Mouse (Mus musculus) stomach, embryonic 14.5 days (tissue): ENCODE data around the gene Unk. TPM values are rescaled to one million over a fixed set of nuclear protein-coding genes. Genes with fewer than 3 reads are reported as not detected.

Experiments
- ATAC-seq: fragments of 200-750 bp; cut with Nextera tagmentation; 2 replicates; pipeline ENCODE4 v1.8.0; 2017; ENCODE audit warnings: low read depth, moderate TSS enrichment; ENCODE audit not compliant: insufficient number of reproducible peaks, insufficient read depth, low FRiP score
- H3K27ac ChIP-seq: fragments of 300-500 bp; sonication (generic); 2 replicates; pipeline ENCODE4 v1.5.1; 2014; ENCODE audit warnings: mild to moderate bottlenecking, low read length, moderate library complexity, mixed read lengths
- H3K27me3 ChIP-seq: fragments of 300-500 bp; sonication (generic); 2 replicates; pipeline ENCODE4 v1.6.1; 2014; ENCODE audit warnings: low read length, control low read depth, mixed read lengths; ENCODE audit not compliant: control insufficient read depth, insufficient read depth
- H3K36me3 ChIP-seq: fragments of 300-500 bp; sonication (generic); 2 replicates; pipeline ENCODE4 v1.6.1; 2014; ENCODE audit warnings: mild to moderate bottlenecking, control low read depth, low read length, moderate library complexity, mixed read lengths; ENCODE audit not compliant: control insufficient read depth, insufficient read depth
- H3K4me1 ChIP-seq: fragments of 300-500 bp; sonication (generic); 2 replicates; pipeline ENCODE4 v1.6.1; 2014; ENCODE audit warnings: low read length, control low read depth, mixed read lengths; ENCODE audit not compliant: control insufficient read depth, insufficient read depth
- H3K4me2 ChIP-seq: fragments of 300-500 bp; sonication (generic); replicated peaks from 2 replicates; pipeline ENCODE4 v1.6.1; 2014; ENCODE audit warnings: low read depth, low read length, control low read depth
- H3K4me3 ChIP-seq: fragments of 300-500 bp; sonication (generic); 2 replicates; pipeline ENCODE4 v1.5.1; 2014; ENCODE audit warnings: low read depth, low read length, control low read depth
- H3K9ac ChIP-seq: fragments of 300-500 bp; sonication (generic); replicated peaks from 2 replicates; pipeline ENCODE4 v1.6.1; 2014; ENCODE audit warnings: low read depth, mild to moderate bottlenecking, control low read depth, low read length, moderate library complexity, mixed read lengths
- H3K9me3 ChIP-seq: fragments of 300-500 bp; sonication (generic); 2 replicates; pipeline ENCODE4 v1.6.1; 2016; ENCODE audit warnings: low read depth, low read length, control low read depth; ENCODE audit not compliant: control insufficient read depth
- WGBS: fragments of 180-500 bp; shearing (Covaris S2); extraction: QIAGEN DNeasy Blood & Tissue Kit; methylation state at CpG from one replicate; pipeline ENCODE4 v1.1.7; 2014; 5-methylcytosine and 5-hydroxymethylcytosine counted together
- polyA plus RNA-seq: library from polyadenylated mRNA; unstranded; fragments of >200 nt; fragmentation: Nextera tagmentation; extraction: Ambion mirVana; gene quantifications from 2 replicates; pipeline ENCODE4 v1.2.1, GENCODE M21; 2014

The Unk gene
- polyA plus RNA-seq, 1 experiment from 2014 or later, result 31.6 TPM

- no peak overlapping the region for H3K4me2 ChIP-seq
- no peaks in the 10 kb centered on the region for H3K9me3 ChIP-seq
- peak overlapping the region; percentile 86 for H3K27ac ChIP-seq
- H3K27me3 ChIP-seq, result peaks cover 17% of the 10 kb centered on the region
- H3K9ac ChIP-seq, result no peak overlapping the region
- H3K4me1 ChIP-seq, result peaks cover 84% of the 10 kb centered on the region
- peak; percentile 78 for ATAC-seq
- no peaks in the 10 kb centered on the region for H3K36me3 ChIP-seq
- 32% methylated on average over 14 of the region's 14 CpGs for WGBS
- no peak overlapping the region for H3K4me3 ChIP-seq
Observed at GRCm38 (mm10) chr11:116104006-116104646, 74.0 kb downstream of the Unk start.

- 81% methylated on average over 2 of the region's 2 CpGs for WGBS
- Histone ChIP-seq H3K9me3 (no peaks in the 10 kb centered on the region), H3K4me2 (no peak overlapping the region), H3K4me1 (peaks cover 82% of the 10 kb centered on the region), H3K36me3 (no peaks in the 10 kb centered on the region), H3K27me3 (peaks cover 17% of the 10 kb centered on the region), H3K9ac (no peak overlapping the region), H3K27ac (no peak overlapping the region; the same call in 1 of the 2 replicates), H3K4me3 (no peak overlapping the region)
- ATAC-seq, result no peak
Observed at GRCm38 (mm10) chr11:116105065-116105464, 74.9 kb downstream of the Unk start.

- H3K9me3 ChIP-seq, result no peaks in the 10 kb centered on the region
- H3K27me3 ChIP-seq, result peaks cover 17% of the 10 kb centered on the region
- H3K4me2 ChIP-seq, result peak overlapping the region; percentile 32
- H3K36me3 ChIP-seq, result no peaks in the 10 kb centered on the region
- no peak overlapping the region for H3K4me3 ChIP-seq
- 0 out of 2 replicates have a peak, but pooled peaks have one; percentile 14 for ATAC-seq
- peaks cover 73% of the 10 kb centered on the region for H3K4me1 ChIP-seq
- H3K27ac ChIP-seq, result peak overlapping the region; percentile 15; the same call in 1 of the 2 replicates
- 0 out of 2 replicates have a peak overlapping the region, but pooled peaks have one; percentile 18 for H3K9ac ChIP-seq
- 25% methylated on average over 32 of the region's 32 CpGs for WGBS
Observed at GRCm38 (mm10) chr11:116106154-116106962, 76.2 kb downstream of the Unk start.

- Histone ChIP-seq H3K36me3 (no peaks in the 10 kb centered on the region), H3K27me3 (peaks cover 17% of the 10 kb centered on the region), H3K4me3 (no peak overlapping the region), H3K4me1 (peaks cover 65% of the 10 kb centered on the region), H3K9ac (no peak overlapping the region), H3K4me2 (peak overlapping the region; percentile 66), H3K27ac (no peak overlapping the region), H3K9me3 (no peaks in the 10 kb centered on the region)
- no peak for ATAC-seq
- WGBS, result 39% methylated on average over 14 of the region's 14 CpGs
Observed at GRCm38 (mm10) chr11:116106963-116107776, 77.0 kb downstream of the Unk start.

GRCm38 (mm10) chr11:116107777-116108285, 77.7 kb downstream of the Unk start:
- no peak overlapping the region for H3K27ac ChIP-seq
- no peak overlapping the region for H3K9ac ChIP-seq
- H3K27me3 ChIP-seq, result peaks cover 17% of the 10 kb centered on the region
- peak overlapping the region; percentile 66 for H3K4me2 ChIP-seq
- H3K9me3 ChIP-seq, result no peaks in the 10 kb centered on the region
- peak overlapping the region; percentile 52; the same call in 1 of the 2 replicates for H3K4me3 ChIP-seq
- ATAC-seq, result no peak
- H3K36me3 ChIP-seq, result no peaks in the 10 kb centered on the region
- 36% methylated on average over 19 of the region's 19 CpGs for WGBS
- H3K4me1 ChIP-seq, result peaks cover 60% of the 10 kb centered on the region

- no peaks in the 10 kb centered on the region for H3K9me3 ChIP-seq
- H3K27me3 ChIP-seq, result peaks cover 17% of the 10 kb centered on the region
- 11% methylated on average over 23 of the region's 23 CpGs for WGBS
- H3K36me3 ChIP-seq, result no peaks in the 10 kb centered on the region
- ATAC-seq, result no peak
- peaks cover 52% of the 10 kb centered on the region for H3K4me1 ChIP-seq
- peak overlapping the region; percentile 52 for H3K4me3 ChIP-seq
- 0 out of 2 replicates have a peak overlapping the region, but pooled peaks have one; percentile 14 for H3K9ac ChIP-seq
- H3K27ac ChIP-seq, result no peak overlapping the region
- H3K4me2 ChIP-seq, result peak overlapping the region; percentile 66
Observed at GRCm38 (mm10) chr11:116108464-116109137, 78.5 kb downstream of the Unk start.

GRCm38 (mm10) chr11:116109441-116110081, 79.4 kb downstream of the Unk start:
- H3K36me3 ChIP-seq, result no peaks in the 10 kb centered on the region
- peaks cover 42% of the 10 kb centered on the region for H3K4me1 ChIP-seq
- H3K27me3 ChIP-seq, result peaks cover 17% of the 10 kb centered on the region
- peak overlapping the region; percentile 36; the same call in 1 of the 2 replicates for H3K9ac ChIP-seq
- WGBS, result 2% methylated on average over 67 of the region's 70 CpGs
- no peak for ATAC-seq
- H3K9me3 ChIP-seq, result no peaks in the 10 kb centered on the region
- peak overlapping the region; percentile 52 for H3K4me3 ChIP-seq
- H3K4me2 ChIP-seq, result peak overlapping the region; percentile 66
- peak overlapping the region; percentile 39; the same call in 1 of the 2 replicates for H3K27ac ChIP-seq
